Mouse (Mus musculus) E14TG2a.4 (cell line): ENCODE measurements around the gene Malrd1.

Source experiments
- CTCF ChIP-seq: conservative IDR thresholded peaks from 2 replicates; pipeline ENCODE4 v1.5.1; 2014; ENCODE audit warnings: low read length
- POU5F1 ChIP-seq: IDR thresholded peaks from 2 replicates; pipeline ENCODE4 v1.6.1; 2014; ENCODE audit warnings: low read length, borderline replicate concordance

- no peak for TF ChIP-seq CTCF
- TF ChIP-seq POU5F1 = no peak
Observed at GRCm38 (mm10) chr2:15614026-15614425, 87.7 kb downstream of the Malrd1 start.
